Mouse (Mus musculus) heart, adult 18-20 months (tissue): Measurements from ENCODE around the gene Olfr44. TPM values are rescaled to one million over a fixed set of nuclear protein-coding genes. Genes with fewer than 3 reads are reported as not detected.

ENCODE experiments used
- DNase-seq, 2 experiments: peaks; one replicate each; pipeline ENCODE4 v3.0.0; 2021 to 2022; ENCODE audit warnings: mixed read lengths in 1 of 2
- long read RNA-seq, 2 experiments: library from polyadenylated mRNA; stranded (forward); transcript quantifications; one replicate each; pipeline ENCODE4 v2.0.0; 2021
- total RNA-seq, 2 experiments: library from RNA; stranded (reverse); gene quantifications; 2 replicates each; pipeline ENCODE4 v1.2.3; 2021

Olfr44 gene
- total RNA-seq, result not detected
- long read RNA-seq, experiment 1, result 0 reads
- long read RNA-seq, experiment 2, result 0 reads

DNA sequence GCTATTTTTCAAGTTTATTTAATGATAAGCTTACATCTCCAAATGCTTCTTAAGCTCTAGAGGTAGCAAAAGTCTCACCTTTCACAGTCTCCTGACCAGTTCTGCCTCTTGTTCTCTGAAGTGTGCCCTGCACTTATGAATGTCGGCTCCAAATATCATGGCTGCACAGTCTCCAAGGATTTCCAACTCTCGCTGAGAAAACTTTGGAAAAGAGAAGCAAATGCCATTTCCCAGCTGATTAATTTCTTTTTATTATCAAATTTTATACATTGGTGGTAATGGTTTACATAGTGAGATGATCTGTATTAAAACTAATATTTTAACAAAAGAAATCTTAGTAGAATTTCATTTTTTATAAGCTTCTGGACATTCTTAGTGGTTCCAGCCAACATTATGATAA lies at the start of gene Olfr44:
Gene Olfr44 (minus strand): TSS at position 101 of the 400 bp plus-strand sequence.
- DNase-seq, result no peak

GRCm38 (mm10) chr9:39523616-39524285 lies 30.0 kb upstream of the Olfr44 start:
- DNase-seq, result no peak

GRCm38 (mm10) chr9:39518595-39518994 lies 24.8 kb upstream of the Olfr44 start:
- DNase-seq, result no peak

DNA sequence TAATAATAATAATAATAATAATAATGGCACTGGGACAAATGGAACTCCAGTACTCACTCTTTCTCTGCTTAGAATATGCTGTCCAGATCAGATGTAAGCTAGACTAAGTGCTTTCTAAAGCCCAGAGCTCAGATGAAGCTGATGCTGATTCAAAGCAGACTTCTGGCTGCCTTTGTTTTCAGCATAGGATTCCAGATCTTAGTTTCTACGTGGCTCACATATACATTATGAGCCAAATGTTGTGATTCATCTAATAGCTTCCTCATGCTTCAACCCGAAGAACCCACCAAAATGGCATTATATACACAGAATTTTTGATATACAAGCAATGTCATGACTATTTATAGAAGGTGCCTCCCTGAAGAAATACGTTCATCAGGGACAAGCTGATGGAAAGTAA lies 21.7 kb upstream of the Olfr44 start, which contains the start of gene Olfr957:
Gene Olfr957 (minus strand): TSS at position 279 of the 400 bp plus-strand sequence.
- DNase-seq, result no peak

- no peak for DNase-seq
Observed at GRCm38 (mm10) chr9:39509412-39509811, 15.6 kb upstream of the Olfr44 start.

- DNase-seq, result peak; percentile 2 to 55
Observed at GRCm38 (mm10) chr9:39508998-39509397, 15.2 kb upstream of the Olfr44 start.

DNA sequence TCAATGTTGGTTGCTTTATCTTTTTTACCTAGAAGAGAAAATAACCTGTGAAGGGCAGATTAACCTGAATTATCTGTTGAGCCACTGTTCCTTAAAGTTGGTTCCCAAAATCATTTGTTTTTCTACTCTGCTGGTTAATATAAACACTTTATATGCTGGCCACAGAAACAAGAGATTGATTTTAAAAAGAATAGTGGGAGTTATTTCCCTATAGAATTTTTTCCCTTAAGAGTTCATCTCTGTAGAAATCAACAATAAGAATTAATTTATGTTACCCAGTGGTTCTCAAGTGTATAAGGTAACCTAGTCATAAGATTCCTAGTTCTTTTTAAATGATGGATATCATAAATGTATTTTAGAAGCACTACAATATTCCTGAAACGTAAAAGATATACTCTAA lies 22.0 kb downstream of the Olfr44 start, which contains the start of gene Olfr955:
Gene Olfr955 (minus strand): TSS at position 101 of the 400 bp plus-strand sequence.
- DNase-seq, result no peak

- DNase-seq, result no peak
Observed at GRCm38 (mm10) chr9:39456401-39456800, 37.4 kb downstream of the Olfr44 start, which contains the start of gene Olfr954. Gene Olfr954, plus strand, starts transcription at chr9:39456701.

Other genes starting within 250 kb of the Olfr44 start
- gene Olfr1537, start 244.0 kb downstream of the Olfr44 start, total RNA-seq, result not detected
- gene Olfr945, start 217.2 kb downstream of the Olfr44 start, total RNA-seq, result not detected
- gene Olfr948, start 167.9 kb downstream of the Olfr44 start, total RNA-seq, result not detected
- not detected for gene Olfr951, start 106.6 kb downstream of the Olfr44 start, total RNA-seq
- gene Olfr952, start 66.8 kb downstream of the Olfr44 start, total RNA-seq, result not detected
- not detected for gene Olfr954, start 37.3 kb downstream of the Olfr44 start, total RNA-seq
- gene Olfr955, start 22.1 kb downstream of the Olfr44 start, total RNA-seq, result not detected
- not detected for gene Olfr957, start 21.8 kb upstream of the Olfr44 start, total RNA-seq
- gene Olfr958, start 60.1 kb upstream of the Olfr44 start, total RNA-seq, result not detected
- gene Olfr959, start 81.6 kb upstream of the Olfr44 start, total RNA-seq, result not detected
- under 1 TPM; 0.13 to 0.22 TPM for gene AW551984, start 110.4 kb upstream of the Olfr44 start, total RNA-seq
- gene Olfr148, start 116.7 kb upstream of the Olfr44 start, total RNA-seq, result not detected
- not detected for gene Olfr960, start 127.4 kb upstream of the Olfr44 start, total RNA-seq
- not detected for gene Olfr961, start 151.1 kb upstream of the Olfr44 start, total RNA-seq
- gene Olfr963, start 173.2 kb upstream of the Olfr44 start, total RNA-seq, result not detected
- not detected for gene Olfr149, start 213.1 kb upstream of the Olfr44 start, total RNA-seq
- gene Olfr965, start 217.4 kb upstream of the Olfr44 start, total RNA-seq, result not detected
- not detected for gene Olfr150, start 237.0 kb upstream of the Olfr44 start, total RNA-seq